ENCODE assay signal across 14 mouse cellular contexts in the genomic region with DNA sequence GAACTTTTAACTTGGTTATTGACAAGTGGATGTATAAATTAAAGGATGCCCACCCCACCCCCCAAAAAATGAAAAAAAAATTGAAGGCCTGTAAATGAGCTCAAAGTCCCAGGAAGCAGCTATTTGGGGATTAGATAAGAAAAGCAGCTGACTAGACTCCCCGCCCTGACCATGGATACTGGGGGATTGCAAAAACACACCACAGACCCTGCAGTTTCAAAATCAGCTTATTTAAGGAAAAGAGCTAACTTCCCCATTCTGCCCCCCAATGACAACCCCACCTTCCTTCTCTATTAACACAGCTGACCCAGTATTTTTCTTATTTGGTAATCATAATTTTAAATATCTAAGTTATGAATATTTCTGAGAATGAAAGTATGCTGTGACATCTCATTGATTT.
"Had no signal": no experiment of that assay in that cellular context is flagged by ENCODE, and none has a peak within 500 bp of the region (broad histone marks: within the 10 kb centered on the region; RNA-seq: fewer than 3 reads in every experiment).

No protein-coding gene starts in this region.

- DNase-seq: lung, adult 18-20 months; lung, embryonic 14.5 days; lung, postnatal 10 days; lung, postnatal 4 days; midbrain, embryonic 14.5 days; retina, postnatal 1 day; right cerebral cortex, adult 18-20 months; right cerebral cortex, postnatal 25 days; right cerebral cortex, postnatal 4 days; spleen, adult 18-20 months; thymus, adult 18-20 months; thymus, postnatal 14 days; thymus, postnatal 36 days had no signal

- ATAC-seq: midbrain, embryonic 16.5 days had no signal
